Mouse (Mus musculus) kidney, adult 2 months (tissue): ENCODE results near the gene Tmem14a.

Source experiments
- CTCF ChIP-seq: fragments of 200-500 bp; conservative IDR thresholded peaks from 2 replicates; pipeline ENCODE4 v1.5.1; 2011; ENCODE audit warnings: low read depth, mild to moderate bottlenecking, control low read depth, low read length, moderate library complexity, mixed read lengths; ENCODE audit not compliant: insufficient read depth, insufficient read length
- POLR2A ChIP-seq: fragments of 200-500 bp; IDR thresholded peaks from one replicate; pipeline ENCODE4 v1.6.1; 2011; ENCODE audit warnings: low read depth, low read length, control low read depth

- TF ChIP-seq POLR2A, result no peak
- no peak for TF ChIP-seq CTCF
Observed at GRCm38 (mm10) chr1:21247896-21248295, 29.5 kb downstream of the Tmem14a start.
